Mouse (Mus musculus) lung, postnatal 0 days (tissue): ENCODE measurements around the gene Rimbp2. TPM values are rescaled to one million over a fixed set of nuclear protein-coding genes. Genes with fewer than 3 reads are reported as not detected.

Source experiments
- ATAC-seq: fragments of 200-750 bp; cut with Nextera tagmentation; 2 replicates; pipeline ENCODE4 v1.8.0; 2017; ENCODE audit warnings: moderate library complexity
- DNase-seq: peaks from one replicate; pipeline ENCODE4 v3.0.0-alpha.2; 2016; ENCODE audit warnings: low spot score
- H3K27ac ChIP-seq: fragments of 300-500 bp; sonication (generic); 2 replicates; pipeline ENCODE4 v1.5.1; 2014; ENCODE audit warnings: antibody characterized with exemption, mild to moderate bottlenecking, low read length, mixed read lengths
- H3K27me3 ChIP-seq: fragments of 300-500 bp; sonication (generic); replicated peaks from 2 replicates; pipeline ENCODE4 v1.6.1; 2014; ENCODE audit warnings: low read length, mixed read lengths; ENCODE audit not compliant: insufficient read depth
- H3K36me3 ChIP-seq: fragments of 300-500 bp; sonication (generic); 2 replicates; pipeline ENCODE4 v1.6.1; 2014; ENCODE audit warnings: low read length, mixed read lengths; ENCODE audit not compliant: insufficient read depth
- H3K4me1 ChIP-seq: fragments of 300-500 bp; sonication (generic); 2 replicates; pipeline ENCODE4 v1.6.1; 2014; ENCODE audit warnings: antibody characterized with exemption, low read depth, low read length, mixed read lengths; ENCODE audit not compliant: insufficient read depth
- H3K4me2 ChIP-seq: fragments of 300-500 bp; sonication (generic); replicated peaks from 2 replicates; pipeline ENCODE4 v1.6.1; 2014; ENCODE audit warnings: low read depth, mild to moderate bottlenecking, low read length, moderate library complexity, mixed read lengths
- H3K4me3 ChIP-seq: fragments of 300-500 bp; sonication (generic); 2 replicates; pipeline ENCODE4 v1.5.1; 2014; ENCODE audit warnings: low read depth, low read length
- H3K9ac ChIP-seq: fragments of 300-500 bp; sonication (generic); replicated peaks from 2 replicates; pipeline ENCODE4 v1.6.1; 2014; ENCODE audit warnings: low read depth, mild to moderate bottlenecking
- H3K9me3 ChIP-seq: fragments of 300-500 bp; sonication (generic); 2 replicates; pipeline ENCODE4 v1.6.1; 2016; ENCODE audit warnings: low read length, mixed read lengths
- CTCF ChIP-seq: IDR thresholded peaks from 2 replicates; pipeline ENCODE4 v1.5.1; 2016; ENCODE audit warnings: antibody characterized with exemption, mild to moderate bottlenecking
- EP300 ChIP-seq: IDR thresholded peaks from 2 replicates; pipeline ENCODE4 v1.6.1; 2016; ENCODE audit warnings: antibody characterized with exemption, mild to moderate bottlenecking, control low read depth
- WGBS: fragments of 180-500 bp; shearing (Covaris S2); extraction: QIAGEN DNeasy Blood & Tissue Kit; methylation state at CpG from one replicate; pipeline ENCODE4 v1.1.7; 2014; 5-methylcytosine and 5-hydroxymethylcytosine counted together
- polyA plus RNA-seq: library from polyadenylated mRNA; unstranded; fragments of >200 nt; fragmentation: Nextera tagmentation; extraction: Ambion mirVana; gene quantifications from 2 replicates; pipeline ENCODE4 v1.2.1, GENCODE M21; 2015

Rimbp2 gene
- polyA plus RNA-seq, 1 experiment from 2014 or later, result not detected

GRCm38 (mm10) chr5:128807408-128807807, 145.9 kb downstream of the Rimbp2 start:
- H3K36me3 ChIP-seq, result no peaks in the 10 kb centered on the region
- TF ChIP-seq CTCF (no peak), EP300 (no peak)

DNA sequence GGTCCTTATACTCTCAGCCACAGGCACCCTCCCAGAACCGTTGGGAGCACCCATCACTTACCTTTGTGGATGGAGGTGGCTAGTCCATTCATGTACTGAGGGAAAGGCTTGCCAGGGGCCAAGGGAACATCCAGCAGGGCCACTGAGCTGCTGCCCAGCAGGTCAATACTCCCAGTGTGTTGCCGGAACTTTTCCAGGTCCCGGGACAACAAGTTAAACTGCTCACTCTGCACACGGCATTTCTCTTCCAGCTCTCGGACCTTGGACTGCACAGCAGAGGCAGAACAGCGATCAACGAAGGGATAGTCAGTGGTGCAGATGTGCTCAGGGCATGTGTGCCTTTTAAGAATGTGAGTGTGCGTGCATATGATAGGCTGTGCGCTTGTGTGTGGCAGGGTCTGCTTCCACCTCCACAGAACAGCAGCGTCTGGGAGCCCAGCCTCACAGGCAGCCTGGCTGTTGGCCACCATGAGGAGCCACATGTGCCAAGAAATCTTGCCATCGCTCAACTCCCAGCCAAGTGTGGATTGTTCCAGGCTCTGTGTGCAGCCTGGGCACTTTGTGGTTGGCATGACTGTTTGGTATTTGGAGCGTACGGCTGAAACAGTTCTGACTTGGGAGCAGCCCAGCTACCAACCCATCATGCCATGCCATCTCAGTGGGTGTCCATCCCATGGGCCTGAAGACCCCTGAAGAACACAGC, 146.8 kb downstream of the Rimbp2 start:
- Histone ChIP-seq H3K27me3 (no peaks in the 10 kb centered on the region), H3K9me3 (no peaks in the 10 kb centered on the region), H3K9ac (no peak overlapping the region), H3K4me2 (no peak overlapping the region), H3K27ac (no peak overlapping the region), H3K36me3 (no peaks in the 10 kb centered on the region), H3K4me3 (no peak overlapping the region), H3K4me1 (no peaks in the 10 kb centered on the region)
- ATAC-seq, result no peak
- WGBS, result 85% methylated on average over 13 of the region's 13 CpGs
- TF ChIP-seq CTCF (no peak), EP300 (no peak)
- no peak for DNase-seq

More at GRCm38 (mm10) chr5:128807408-128807807, 145.9 kb downstream of the Rimbp2 start:
- Histone ChIP-seq H3K27ac (no peak overlapping the region), H3K27me3 (no peaks in the 10 kb centered on the region), H3K4me3 (no peak overlapping the region), H3K4me2 (no peak overlapping the region), H3K4me1 (no peaks in the 10 kb centered on the region), H3K9me3 (no peaks in the 10 kb centered on the region), H3K9ac (no peak overlapping the region)
- DNase-seq (no peak), ATAC-seq (no peak)
- WGBS, result 72% methylated on average over 9 of the region's 9 CpGs

GRCm38 (mm10) chr5:128805092-128805491, 148.2 kb downstream of the Rimbp2 start:
- WGBS, result 91% methylated on average over 2 of the region's 2 CpGs
- Histone ChIP-seq H3K4me1 (no peaks in the 10 kb centered on the region), H3K9me3 (no peaks in the 10 kb centered on the region), H3K27ac (no peak overlapping the region), H3K4me3 (no peak overlapping the region), H3K9ac (no peak overlapping the region), H3K36me3 (no peaks in the 10 kb centered on the region), H3K4me2 (no peak overlapping the region), H3K27me3 (no peaks in the 10 kb centered on the region)
- DNase-seq, result no peak
- no peak for TF ChIP-seq CTCF
- ATAC-seq, result no peak

GRCm38 (mm10) chr5:128800592-128800991, 152.7 kb downstream of the Rimbp2 start:
- H3K9me3 ChIP-seq, result no peaks in the 10 kb centered on the region
- no peak overlapping the region for H3K4me2 ChIP-seq
- DNase-seq (no peak), ATAC-seq (no peak)
- TF ChIP-seq EP300 (no peak), CTCF (no peak)
- H3K4me3 ChIP-seq, result no peak overlapping the region
- no peaks in the 10 kb centered on the region for H3K4me1 ChIP-seq
- H3K36me3 ChIP-seq, result no peaks in the 10 kb centered on the region
- 85% methylated on average over 5 of the region's 5 CpGs for WGBS
- H3K27me3 ChIP-seq, result no peaks in the 10 kb centered on the region
- H3K27ac ChIP-seq, result no peak overlapping the region
- H3K9ac ChIP-seq, result no peak overlapping the region

DNA sequence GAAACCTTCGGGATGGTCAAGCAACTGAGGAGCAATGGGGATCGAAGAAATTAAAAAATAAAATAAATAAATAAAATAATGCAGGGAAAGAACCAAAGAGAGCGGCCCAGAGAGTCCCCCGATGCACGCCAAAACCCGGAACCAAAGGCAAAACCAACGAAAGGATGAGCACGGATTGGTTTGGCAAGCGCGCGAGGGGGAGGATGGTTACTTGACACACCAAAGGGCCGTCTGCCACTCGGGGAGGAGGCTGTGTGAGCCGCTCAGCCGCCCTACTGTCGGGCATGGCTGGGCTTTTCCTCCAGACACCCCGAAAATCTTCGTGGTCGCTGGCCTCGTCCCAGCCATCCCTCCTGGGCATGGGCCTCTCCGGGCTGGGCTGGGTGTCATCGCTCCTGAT, 171.7 kb downstream of the Rimbp2 start:
- WGBS, result 71% methylated on average over 22 of the region's 22 CpGs
- no peak overlapping the region for H3K4me2 ChIP-seq

GRCm38 (mm10) chr5:128776386-128776785, 176.9 kb downstream of the Rimbp2 start:
- ATAC-seq (no peak), DNase-seq (no peak)
- Histone ChIP-seq H3K27ac (no peak overlapping the region), H3K9me3 (no peaks in the 10 kb centered on the region), H3K36me3 (no peaks in the 10 kb centered on the region), H3K4me2 (no peak overlapping the region), H3K27me3 (no peaks in the 10 kb centered on the region), H3K4me1 (no peaks in the 10 kb centered on the region), H3K9ac (no peak overlapping the region), H3K4me3 (no peak overlapping the region)
- TF ChIP-seq EP300 (no peak), CTCF (no peak)
- WGBS, result 62% methylated on average over 2 of the region's 2 CpGs

More for the DNA sequence above, 171.7 kb downstream of the Rimbp2 start:
- Histone ChIP-seq H3K27ac (no peak overlapping the region), H3K4me3 (no peak overlapping the region), H3K4me1 (no peaks in the 10 kb centered on the region), H3K27me3 (no peaks in the 10 kb centered on the region), H3K36me3 (no peaks in the 10 kb centered on the region), H3K9me3 (no peaks in the 10 kb centered on the region), H3K9ac (no peak overlapping the region)
- DNase-seq (no peak), ATAC-seq (no peak)
- TF ChIP-seq EP300 (no peak), CTCF (no peak)
